Mouse (Mus musculus) A20 (cell line): ENCODE data around the gene Gm45140.

ENCODE experiments used
- DNase-seq: peaks from one replicate; pipeline ENCODE4 v3.0.0-alpha.2; 2011; ENCODE audit warnings: low read depth, low spot score

Gene Gm45140

GRCm38 (mm10) chr6:87740496-87740895, 95.1 kb downstream of the Gm45140 start:
- no peak for DNase-seq

GRCm38 (mm10) chr6:87739898-87740297, 95.7 kb downstream of the Gm45140 start:
- DNase-seq = no peak
